Mouse (Mus musculus): ENCODE measurements around the gene Aig1. TPM values are rescaled to one million over a fixed set of nuclear protein-coding genes. Genes with fewer than 3 reads are reported as not detected.

Aig1 gene
- polyA plus RNA-seq, 1 experiment, result 30.3 TPM

DNA sequence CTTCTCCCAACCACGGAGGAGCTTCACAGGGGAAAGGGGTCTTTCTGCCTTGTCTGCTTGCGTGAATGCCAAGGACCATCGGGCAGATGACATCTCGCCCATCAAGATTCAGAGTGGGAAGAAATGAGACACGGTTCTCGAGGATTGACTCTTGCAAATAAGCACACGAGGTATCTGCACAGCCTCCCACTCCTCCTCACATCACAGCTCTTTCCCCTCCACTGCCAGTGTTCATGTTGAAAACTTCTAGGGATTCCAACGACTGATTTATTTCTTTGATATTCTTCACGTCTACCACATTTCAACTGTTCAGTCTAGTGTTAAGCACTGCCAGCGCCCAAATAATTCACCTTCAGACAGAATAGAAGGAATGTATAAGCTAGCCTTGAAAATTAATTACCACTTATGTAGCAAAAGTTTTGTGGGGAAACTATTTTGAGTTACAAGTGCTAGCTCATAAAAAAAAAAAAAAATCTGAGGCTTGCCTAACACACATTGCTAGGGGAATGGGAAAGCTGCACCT, 86.5 kb downstream of the Aig1 start:
- DNase-seq (ENCODE audit: low spot score), result no peak

DNA sequence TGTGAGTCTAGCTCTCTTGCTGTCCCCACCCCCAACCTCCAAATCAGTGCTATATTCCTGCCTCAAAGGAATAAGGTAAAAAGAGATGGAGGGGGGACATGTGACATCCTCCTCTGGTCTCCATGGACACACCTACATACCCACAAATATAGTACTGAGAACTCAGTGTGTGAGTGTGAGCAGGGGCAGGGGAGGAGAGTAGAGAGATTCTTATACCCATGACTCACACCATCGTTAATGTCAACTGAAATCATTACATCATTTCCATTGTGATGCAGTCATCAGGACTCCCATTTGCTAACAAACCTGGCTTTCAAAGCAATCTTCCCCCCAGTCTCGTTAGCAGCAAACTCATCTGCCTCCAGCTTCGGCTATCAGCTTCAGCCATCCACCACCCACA, 92.8 kb downstream of the Aig1 start:
- DNase-seq (ENCODE audit: low spot score), result no peak

DNA sequence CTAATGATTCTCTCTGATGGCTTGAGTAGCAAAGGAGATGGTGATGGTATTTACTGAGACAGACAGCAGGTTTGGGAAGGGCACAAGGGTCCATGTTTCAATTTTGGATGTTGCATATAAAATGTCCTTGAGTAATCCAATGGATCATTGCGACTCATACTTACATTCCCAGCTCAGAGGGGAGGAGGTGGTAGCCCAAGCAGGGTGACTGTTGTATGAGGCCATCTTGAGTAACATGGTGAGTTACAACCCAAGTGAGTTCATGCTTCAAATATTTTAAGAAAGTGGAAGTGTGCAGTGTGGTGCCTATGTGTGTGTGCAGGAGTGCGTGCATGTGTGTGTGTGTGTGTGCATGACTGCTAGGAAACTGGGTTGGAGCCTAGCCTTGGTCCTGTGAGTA, 93.4 kb downstream of the Aig1 start:
- no peak for DNase-seq (ENCODE audit: low spot score)

DNA sequence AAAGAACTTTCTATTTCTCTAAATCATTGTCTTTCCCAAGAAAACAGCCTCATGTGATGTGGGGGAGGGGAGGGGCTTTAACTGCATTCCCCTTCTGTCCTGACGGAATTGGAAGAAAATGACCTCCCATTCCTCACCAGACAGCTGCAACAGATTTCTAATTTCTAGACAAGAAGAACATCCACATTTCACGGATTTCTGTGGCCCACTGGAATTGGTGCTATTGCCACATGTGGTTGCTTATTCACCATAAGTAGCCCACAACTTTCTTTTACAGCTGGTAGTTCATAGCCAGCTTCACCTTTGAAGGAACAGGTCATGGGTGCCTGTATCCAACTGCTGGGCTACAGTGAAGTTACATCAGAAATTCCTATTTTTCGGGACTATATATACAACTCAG, 93.9 kb downstream of the Aig1 start:
- DNase-seq (ENCODE audit: low spot score), result no peak

DNA sequence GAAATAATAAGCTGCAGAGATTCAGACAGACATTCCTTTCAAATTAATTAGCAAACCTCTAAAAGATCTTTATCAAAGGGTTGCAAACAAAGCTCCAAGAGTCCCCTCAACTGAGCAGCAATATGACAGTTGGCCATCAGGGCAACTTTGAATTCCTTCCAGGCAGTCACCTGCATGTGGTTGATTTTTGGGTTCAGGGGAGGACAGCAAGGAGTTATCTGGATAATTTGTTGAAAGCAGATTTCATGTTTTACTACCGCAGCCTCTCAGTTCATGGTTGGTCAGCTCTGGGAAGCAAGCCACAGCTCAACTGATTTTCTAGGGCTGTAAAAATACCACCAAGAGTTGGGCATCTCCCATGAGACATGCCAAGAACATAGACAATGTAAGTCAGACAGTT, 98.1 kb downstream of the Aig1 start:
- no peak for DNase-seq (ENCODE audit: low spot score)

DNA sequence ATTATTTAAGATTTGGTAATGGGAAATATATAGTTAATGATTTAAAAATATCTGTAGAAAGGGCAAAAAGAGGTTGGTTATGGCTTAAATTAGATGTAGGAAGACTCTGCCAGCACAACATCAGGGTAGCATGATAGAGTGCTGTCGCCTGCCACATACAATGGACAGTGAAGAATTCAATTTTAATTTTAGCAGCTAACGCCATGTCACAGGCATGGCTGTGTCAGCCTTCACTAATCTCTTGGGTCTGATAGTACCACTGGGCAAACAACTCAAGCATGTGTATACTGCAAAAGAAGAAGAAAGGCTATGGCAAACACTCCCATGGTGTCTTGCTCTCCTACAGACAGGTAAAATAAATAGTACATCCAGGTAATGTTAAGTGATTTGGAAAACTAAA, 99.0 kb downstream of the Aig1 start:
- DNase-seq (ENCODE audit: low spot score), result no peak

DNA sequence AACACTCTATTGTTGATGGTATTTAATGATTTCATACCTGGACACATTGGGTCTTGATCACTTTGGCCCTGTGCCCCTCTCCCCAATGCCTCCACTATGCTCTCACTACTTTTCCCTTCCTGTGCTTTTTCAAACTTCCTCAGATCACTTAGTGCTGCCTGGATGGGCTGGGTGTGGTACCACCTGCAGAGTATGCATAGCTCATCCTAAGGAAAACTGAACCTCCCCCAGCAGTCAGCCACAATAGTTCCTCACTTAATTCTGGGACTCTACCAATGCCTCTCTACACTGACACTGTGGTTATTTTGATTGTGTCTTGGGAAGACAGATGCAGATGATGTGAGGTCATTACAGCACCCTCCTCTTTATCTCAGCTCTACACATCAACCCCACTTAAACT, 99.9 kb downstream of the Aig1 start:
- DNase-seq (ENCODE audit: low spot score), result no peak

DNA sequence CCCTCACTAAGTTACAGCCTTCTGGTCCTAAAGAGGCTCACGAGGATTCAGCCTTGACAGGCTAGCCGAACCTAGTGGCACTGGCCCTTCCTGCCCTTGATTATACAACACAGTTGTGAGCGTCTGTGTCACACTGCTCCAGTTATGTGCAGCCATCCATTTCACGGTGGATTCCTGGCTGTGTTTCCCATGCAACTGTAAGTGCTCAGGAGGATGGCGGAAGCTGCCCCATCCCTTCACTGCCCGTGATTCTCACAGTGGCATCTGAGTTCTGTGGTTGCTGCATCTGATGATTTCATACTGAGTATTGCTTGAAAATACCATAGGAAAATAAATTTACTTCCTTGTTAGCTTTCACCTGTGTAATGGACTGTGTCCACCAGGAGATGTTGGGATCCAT, 101.7 kb downstream of the Aig1 start:
- DNase-seq (ENCODE audit: low spot score), result no peak

DNA sequence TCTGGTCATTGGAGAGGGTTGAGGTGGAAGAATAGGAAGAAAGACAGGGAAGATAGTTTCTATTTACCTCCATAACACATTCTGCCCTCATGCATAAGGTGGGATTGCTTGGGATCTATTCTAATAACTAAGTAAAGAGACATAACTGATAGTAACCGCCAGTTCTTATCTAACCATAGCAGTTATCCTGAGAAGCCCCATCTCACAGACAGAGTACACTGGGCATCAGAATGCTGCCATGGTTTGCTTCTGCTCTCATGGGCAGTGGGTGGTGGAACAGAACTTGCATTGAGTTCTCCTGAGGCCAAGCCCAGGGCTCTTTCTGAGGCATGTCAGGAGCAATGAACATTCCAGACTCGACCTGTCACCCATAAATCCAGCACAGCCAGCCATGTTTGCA, 105.6 kb downstream of the Aig1 start:
- no peak for DNase-seq (ENCODE audit: low spot score)

DNA sequence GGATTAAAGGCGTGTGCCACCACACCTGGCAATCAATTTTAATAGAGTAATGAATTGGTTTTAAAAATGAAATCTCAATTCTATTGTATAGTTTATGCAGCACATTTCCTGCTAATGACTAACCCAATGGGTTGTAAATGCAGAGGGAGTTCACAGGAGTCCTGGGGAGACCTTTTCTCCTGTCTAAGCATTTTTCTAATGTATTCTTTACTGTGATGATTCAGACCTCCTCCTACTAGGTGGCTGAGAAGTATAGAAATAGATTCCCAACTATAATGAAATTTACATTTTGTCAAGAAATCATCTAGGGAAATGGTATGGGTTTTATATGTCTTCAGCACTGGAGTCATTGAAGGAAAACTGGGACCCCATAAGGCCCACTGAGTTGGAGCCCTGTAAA, 114.1 kb downstream of the Aig1 start:
- no peak for DNase-seq (ENCODE audit: low spot score)

DNA sequence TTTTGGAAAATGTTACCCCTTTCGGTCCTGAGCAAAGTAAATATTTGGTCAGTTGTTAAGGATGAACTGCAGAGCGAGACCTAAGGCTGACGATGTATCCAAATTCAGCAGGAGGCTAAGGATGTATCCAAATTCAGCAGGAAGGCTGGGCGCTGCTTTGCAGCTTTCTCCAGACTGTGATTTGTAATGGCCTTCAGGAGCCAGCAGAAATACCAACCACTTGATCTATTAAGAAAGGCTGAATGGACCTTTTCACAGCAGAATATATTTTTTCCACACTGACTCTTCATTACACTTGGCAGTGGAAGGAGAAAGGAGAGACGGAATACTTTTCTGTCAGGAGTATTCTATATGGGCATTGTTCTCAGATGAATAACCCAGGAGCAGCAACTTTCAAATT, 115.0 kb downstream of the Aig1 start:
- DNase-seq (ENCODE audit: low spot score), result no peak

DNA sequence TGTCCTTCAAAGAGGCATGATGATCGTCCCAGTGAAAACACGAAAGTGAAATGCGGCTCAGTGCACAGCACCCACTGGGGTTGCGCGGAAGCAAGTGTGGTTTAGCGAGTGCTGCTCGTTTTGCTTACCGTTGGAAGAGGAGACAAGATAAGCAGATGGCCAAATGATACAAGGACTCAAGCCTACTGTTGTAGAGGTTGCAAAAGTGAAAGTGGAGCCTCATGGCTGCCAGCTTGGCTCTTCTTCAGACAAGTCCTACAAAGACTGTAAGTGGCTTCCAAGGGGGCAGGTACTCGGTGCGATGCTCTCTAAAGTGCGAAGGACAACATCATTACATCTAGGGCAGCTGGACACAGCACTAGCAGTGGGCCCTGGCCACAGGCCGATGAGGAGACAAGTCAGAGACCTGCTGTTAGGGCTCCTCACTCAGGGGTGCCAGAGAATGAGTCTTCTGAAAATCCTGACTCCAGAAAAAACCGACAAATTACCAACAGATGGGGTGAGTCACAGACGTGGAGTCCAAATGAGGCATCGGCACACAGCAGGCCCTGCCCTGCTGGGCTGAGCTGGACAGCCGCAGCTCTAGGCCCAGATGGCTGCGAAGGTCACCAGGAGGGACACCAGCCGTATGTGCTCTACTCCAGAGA, 129.2 kb downstream of the Aig1 start:
- no peak for DNase-seq (ENCODE audit: low spot score)

DNA sequence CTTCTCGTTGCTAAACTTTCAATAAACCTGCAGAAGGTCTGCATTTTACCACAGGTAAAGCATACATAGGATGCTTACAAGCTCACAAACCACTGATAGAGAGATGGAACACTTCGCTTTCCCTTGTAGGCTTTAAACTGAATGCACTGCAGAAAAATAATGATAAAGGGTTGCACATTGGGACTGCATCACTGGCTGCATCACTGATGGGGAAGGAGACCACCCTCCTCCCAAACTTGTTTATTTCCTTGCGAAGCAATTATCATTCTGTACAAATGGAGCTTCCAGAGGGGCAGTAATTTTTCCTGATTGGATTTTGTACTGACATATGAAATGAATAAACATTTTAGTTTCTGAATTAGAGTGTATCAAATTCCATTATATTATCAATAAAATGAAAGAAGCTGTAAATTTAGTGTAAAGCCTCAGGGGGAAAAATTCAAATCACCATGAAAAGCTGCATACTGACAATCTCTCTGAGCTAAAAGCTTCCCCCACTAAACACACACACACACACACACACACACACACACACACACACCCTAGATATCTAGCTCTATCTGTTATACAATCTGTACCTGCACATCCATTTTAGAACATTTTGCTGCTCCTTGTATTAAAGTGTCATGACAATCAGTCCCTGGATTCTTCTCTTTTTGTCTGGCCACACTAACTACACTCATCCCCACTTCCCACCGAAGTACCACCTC, 138.6 kb downstream of the Aig1 start:
- DNase-seq (ENCODE audit: low spot score), result no peak

DNA sequence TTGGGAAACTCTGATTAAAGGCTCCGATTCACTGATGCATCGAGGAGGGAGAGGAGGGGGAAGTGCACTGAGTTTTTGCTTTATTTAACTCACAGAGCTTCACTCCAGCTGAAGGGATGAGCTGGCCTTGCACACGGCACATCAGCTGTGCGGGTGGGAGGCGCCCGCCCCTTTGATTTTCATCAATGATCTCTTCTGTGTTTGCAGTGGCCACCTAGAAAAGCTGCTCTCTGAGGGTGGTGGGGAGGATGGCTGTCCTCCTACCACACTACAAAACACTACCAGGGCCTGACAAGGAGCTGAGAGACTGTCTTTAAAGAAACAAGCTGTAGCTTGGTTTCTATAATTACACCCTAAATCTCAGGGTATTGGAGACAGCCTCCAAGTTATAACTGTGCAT, 141.1 kb downstream of the Aig1 start:
- no peak for DNase-seq (ENCODE audit: low spot score)

DNA sequence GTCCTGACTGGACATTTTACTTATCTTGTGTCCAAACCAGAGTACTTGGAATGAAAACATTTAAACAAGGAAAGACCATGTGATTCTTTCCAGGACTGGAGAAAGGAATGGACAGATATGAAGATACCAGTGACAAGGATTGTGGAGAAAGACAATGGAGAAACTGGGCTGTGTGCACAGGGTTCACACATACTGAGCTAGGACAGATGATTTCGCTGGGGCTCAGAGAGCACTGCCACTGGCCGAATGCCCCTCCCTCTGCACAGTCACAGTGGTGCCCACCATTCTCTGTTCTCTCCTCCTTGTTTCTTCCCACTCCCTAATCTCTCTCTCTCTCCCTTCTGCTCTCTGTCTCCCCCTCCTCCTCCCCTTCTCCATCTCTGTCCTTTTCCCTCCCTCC, 142.6 kb downstream of the Aig1 start:
- no peak for DNase-seq (ENCODE audit: low spot score)

DNA sequence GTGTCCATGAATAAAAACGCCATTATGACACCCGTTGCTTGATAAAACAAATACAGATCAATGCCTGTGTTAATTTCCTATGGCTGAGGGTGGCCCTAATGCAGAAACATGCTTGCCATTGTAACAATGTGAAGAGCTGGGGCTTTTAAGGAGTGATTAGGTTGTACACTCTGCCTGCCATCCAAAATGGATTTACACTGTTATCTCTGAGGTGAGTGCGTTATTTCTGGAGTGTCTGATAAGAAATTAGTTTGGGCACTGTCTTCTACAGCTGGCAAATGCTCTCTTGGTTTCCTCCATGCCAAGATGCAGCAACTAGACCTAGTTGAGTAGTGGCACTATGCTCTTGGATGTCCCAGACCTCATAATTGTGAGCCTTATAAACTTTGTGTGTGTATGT, 143.5 kb downstream of the Aig1 start:
- DNase-seq (ENCODE audit: low spot score), result no peak

DNA sequence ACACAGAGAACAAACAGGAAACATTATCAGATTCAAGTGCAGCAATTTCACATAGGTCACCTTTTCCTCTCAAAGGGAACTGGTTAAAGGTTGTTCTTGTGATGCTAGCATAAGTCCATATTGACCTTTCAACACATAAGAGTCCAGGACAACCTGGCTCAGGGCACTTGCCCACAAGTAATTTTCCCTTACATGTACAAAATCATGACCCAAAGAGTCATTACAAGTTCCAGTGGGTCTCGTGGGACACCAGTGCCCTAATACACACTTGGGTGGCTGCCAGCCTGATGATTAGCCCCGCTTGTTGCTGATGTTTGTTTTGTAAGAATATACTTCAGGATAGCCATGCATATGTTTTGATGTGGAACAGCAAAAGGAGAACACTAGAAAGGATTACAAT, 152.6 kb downstream of the Aig1 start:
- no peak for DNase-seq (ENCODE audit: low spot score)

DNA sequence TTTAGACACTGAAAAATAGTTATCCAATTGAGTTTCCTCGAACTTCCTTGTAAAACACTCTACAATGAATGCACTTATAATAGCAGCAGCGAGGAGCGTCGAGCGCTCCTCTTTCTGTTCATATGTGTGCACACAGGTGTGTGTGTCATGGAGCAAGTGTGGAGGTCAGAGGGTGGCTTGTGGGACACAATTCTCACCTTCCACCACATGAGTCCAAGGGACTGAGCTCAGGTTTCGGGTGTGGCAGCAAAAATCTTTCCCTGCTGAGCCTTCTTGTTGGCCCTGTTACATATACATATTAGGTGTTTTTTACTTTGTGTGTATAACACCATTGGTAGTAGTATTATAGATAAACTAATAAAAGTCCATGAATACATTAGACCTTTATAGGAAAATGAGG, 153.2 kb downstream of the Aig1 start:
- no peak for DNase-seq (ENCODE audit: low spot score)

DNA sequence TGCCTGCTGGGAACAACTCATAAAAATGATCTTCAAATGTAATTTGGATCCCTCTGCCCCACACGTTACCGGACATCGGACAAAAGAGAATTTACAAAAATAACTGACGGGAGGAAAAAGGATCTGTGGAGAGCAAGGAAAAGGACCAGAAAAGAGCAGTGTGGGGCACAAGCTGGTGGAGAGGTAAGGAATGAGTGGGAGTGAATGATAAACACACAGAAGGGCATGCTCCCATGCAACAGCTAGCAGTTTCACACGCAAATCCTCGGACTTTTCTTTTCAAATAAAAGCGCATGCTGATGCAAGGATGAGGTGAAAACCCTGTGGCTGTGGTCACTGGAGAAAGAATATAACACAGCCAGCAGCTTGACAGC, 153.9 kb downstream of the Aig1 start:
- DNase-seq (ENCODE audit: low spot score), result no peak

DNA sequence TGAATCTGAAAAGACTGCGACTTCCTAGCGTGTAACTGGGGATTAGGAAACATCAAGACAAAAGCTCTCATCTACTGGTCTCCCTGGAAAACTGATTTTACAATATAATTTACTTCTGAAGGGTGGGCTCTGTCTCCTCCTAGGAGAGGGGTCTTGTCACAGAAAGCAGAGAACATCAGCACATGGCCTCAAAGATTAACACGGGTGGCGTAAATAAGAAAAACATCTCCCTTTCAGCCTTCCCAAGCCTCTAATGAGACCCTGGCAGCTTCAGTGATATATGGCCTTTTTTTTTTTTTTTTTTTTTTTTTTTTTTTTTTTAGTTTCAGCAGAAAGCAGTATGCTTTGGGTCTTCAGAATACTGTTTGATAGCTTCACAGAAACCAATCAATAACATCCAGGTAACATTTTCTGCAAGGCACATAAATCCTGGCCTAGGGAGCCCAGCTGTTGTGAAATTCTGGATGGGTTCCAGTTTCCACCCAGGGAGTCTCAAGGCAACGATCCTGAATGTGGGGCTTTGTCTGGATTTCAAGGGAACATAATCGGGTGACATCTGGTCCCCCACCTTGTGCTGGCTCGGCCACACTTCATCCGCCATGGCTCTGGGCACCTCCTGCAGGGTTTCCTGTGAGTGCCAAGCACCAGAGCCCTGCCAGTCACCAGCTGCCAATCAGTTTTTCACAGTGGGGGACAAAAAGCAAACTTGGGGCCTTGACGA, 154.4 kb downstream of the Aig1 start:
- DNase-seq (ENCODE audit: low spot score), result no peak

DNA sequence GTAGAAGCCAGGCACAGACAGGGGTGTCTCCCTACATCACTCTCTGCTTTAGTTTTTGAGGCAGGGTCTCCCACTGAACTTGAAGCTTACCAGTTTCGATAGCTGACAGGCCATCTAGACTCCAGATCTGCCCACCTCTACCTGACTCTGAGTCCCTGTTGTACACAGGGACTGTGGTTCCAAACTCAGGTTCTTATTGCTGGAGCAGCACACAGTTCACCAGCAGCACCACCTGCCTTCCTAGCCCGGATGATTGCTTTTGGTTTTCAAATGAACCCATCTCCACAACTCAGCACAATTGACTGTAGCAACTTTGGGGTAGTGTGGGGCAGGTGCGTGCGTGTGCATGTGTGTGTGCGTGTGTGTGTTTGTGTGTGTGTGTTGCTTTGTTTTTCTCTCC, 155.1 kb downstream of the Aig1 start:
- DNase-seq (ENCODE audit: low spot score), result no peak

DNA sequence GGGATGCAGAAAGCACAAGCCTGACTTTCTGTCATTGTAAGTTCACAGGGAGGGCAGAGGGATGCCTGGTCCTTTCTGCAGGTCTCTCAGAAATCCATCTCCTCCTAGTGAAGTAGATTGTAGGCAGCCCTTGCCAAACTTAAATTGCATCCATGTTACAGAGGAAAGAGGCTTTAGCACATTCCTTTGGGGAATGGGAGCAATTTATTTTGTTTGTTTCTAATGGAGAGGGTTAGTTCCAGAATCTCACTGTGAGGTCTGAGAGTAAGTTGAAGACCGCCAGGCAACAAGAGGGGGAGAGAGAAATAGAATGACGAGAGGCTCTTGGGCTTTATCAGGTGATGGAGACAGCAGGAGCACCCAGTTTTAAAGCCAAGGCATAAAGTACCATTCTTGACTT, 155.7 kb downstream of the Aig1 start:
- DNase-seq (ENCODE audit: low spot score), result no peak

DNA sequence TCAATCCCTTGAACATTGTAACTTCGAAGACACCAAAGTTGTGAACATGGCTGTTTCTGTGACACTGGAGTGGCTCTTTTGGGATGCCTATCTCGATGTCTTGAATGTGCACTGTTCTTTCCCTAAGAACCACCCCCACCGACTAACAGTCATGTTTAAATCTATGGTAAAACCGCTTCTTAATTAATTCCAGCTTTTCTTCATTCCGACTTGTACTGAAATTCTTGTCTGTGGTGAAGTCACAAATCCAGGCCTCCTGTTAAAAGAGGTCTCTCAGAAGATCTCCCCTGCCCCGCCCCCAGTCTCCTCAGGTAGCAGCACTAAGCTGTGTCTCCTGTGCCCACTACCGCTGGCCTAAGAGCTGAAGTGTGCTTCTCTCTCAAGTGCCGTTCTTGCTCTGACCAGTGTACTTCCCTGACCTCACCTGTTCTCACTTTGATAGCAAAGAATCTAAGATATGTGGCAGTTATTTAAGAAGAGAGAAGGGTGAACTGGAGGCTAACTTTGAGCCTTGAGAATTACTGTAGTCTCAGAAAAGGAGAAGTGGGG, 157.4 kb downstream of the Aig1 start:
- DNase-seq (ENCODE audit: low spot score), result no peak

Measured in urinary bladder, adult 2 months (tissue).